Mouse (Mus musculus) kidney, postnatal 0 days (tissue): Measurements from ENCODE around the gene Zfp612. TPM values are rescaled to one million over a fixed set of nuclear protein-coding genes. Genes with fewer than 3 reads are reported as not detected.
A peak's percentile ranks its signal among the peaks of the same experiment; 100 is the strongest.

Source experiments
- ATAC-seq: fragments of 200-750 bp; cut with Nextera tagmentation; replicated peaks from 2 replicates; pipeline ENCODE4 v1.8.0; 2017; ENCODE audit warnings: low read depth, moderate number of reproducible peaks, moderate TSS enrichment, moderate library complexity; ENCODE audit not compliant: low FRiP score
- DNase-seq: peaks from one replicate; pipeline ENCODE4 v3.0.0-alpha.2; 2016; ENCODE audit warnings: low spot score
- H3K27ac ChIP-seq: fragments of 300-500 bp; sonication (generic); 2 replicates; pipeline ENCODE4 v1.5.1; 2014; ENCODE audit warnings: mild to moderate bottlenecking
- H3K27me3 ChIP-seq: fragments of 300-500 bp; sonication (generic); 2 replicates; pipeline ENCODE4 v1.6.1; 2014; ENCODE audit warnings: low read length, mixed read lengths; ENCODE audit not compliant: insufficient read depth
- H3K36me3 ChIP-seq: fragments of 300-500 bp; sonication (generic); 2 replicates; pipeline ENCODE4 v1.6.1; 2014; ENCODE audit warnings: low read length, mixed read lengths; ENCODE audit not compliant: insufficient read depth
- H3K4me1 ChIP-seq: fragments of 300-500 bp; sonication (generic); replicated peaks from 2 replicates; pipeline ENCODE4 v1.6.1; 2014; ENCODE audit warnings: antibody characterized with exemption, low read length, mixed read lengths; ENCODE audit not compliant: insufficient read depth
- H3K4me2 ChIP-seq: fragments of 300-500 bp; sonication (generic); 2 replicates; pipeline ENCODE4 v1.6.1; 2014; ENCODE audit warnings: mild to moderate bottlenecking, low read length, moderate library complexity, mixed read lengths
- H3K4me3 ChIP-seq: fragments of 300-500 bp; sonication (generic); replicated peaks from 2 replicates; pipeline ENCODE4 v1.5.1; 2014; ENCODE audit warnings: low read depth, low read length
- H3K9ac ChIP-seq: fragments of 300-500 bp; sonication (generic); 2 replicates; pipeline ENCODE4 v1.6.1; 2014; ENCODE audit warnings: low read depth, low read length
- H3K9me3 ChIP-seq: fragments of 300-500 bp; sonication (generic); replicated peaks from 2 replicates; pipeline ENCODE4 v1.6.1; 2016; ENCODE audit warnings: low read length, inconsistent platforms, mixed read lengths
- CTCF ChIP-seq: IDR thresholded peaks from 2 replicates; pipeline ENCODE4 v1.5.1; 2016; ENCODE audit warnings: antibody characterized with exemption, low read depth, mild to moderate bottlenecking, moderate library complexity
- WGBS: fragments of 180-500 bp; shearing (Covaris S2); extraction: QIAGEN DNeasy Blood & Tissue Kit; methylation state at CpG from one replicate; pipeline ENCODE4 v1.1.7; 2014; 5-methylcytosine and 5-hydroxymethylcytosine counted together
- polyA plus RNA-seq: library from polyadenylated mRNA; unstranded; fragments of >200 nt; fragmentation: Nextera tagmentation; extraction: Ambion mirVana; gene quantifications from 2 replicates; pipeline ENCODE4 v1.2.1, GENCODE M21; 2015

The Zfp612 gene
- polyA plus RNA-seq, 1 experiment from 2014 or later, result 5.1 TPM

DNA sequence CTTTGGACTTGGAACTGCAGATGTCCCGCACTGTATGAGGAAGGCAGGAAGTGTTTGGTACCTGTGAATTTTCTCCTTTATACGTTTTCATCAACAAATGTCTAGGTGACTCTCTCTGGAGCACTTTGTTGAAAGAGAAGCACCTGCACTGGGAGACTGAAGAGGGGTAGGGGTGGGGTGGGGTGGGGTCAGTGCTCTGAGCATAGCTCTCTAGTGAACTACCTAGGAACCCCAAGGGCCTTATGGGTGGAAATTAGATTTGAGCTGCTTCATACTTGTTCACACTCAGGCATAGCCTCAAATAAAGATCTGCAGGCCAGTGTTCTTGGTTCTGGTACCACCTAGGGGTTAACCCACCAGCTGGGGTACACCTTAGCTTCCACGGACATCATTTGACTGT is 23.1 kb downstream of the Zfp612 start, which contains the start of gene Gm17720:
Gene Gm17720 (minus strand): TSS at position 101 of the 400 bp plus-strand sequence.
- H3K9me3 ChIP-seq, result no peaks in the 10 kb centered on the region
- no peaks in the 10 kb centered on the region for H3K27me3 ChIP-seq
- H3K36me3 ChIP-seq, result no peaks in the 10 kb centered on the region
- WGBS, result 92% methylated on average over 3 of the region's 3 CpGs
- no peak within 1 kb of the TSS for H3K27ac ChIP-seq
- H3K4me2 ChIP-seq, result no peak within 1 kb of the TSS
- no peak for DNase-seq
- H3K9ac ChIP-seq, result no peak within 1 kb of the TSS
- no peak for ATAC-seq
- TF ChIP-seq CTCF, result peak; percentile 4; the same call in 1 of the 2 replicates
- H3K4me1 ChIP-seq, result no peaks in the 10 kb centered on the region
- no peak within 1 kb of the TSS for H3K4me3 ChIP-seq

GRCm38 (mm10) chr8:110119715-110120114 is 40.2 kb downstream of the Zfp612 start:
- DNase-seq (peak; percentile 40), ATAC-seq (no peak)
- Histone ChIP-seq H3K27ac (no peak overlapping the region), H3K27me3 (no peaks in the 10 kb centered on the region), H3K4me2 (no peak overlapping the region), H3K4me3 (no peak overlapping the region), H3K9me3 (no peaks in the 10 kb centered on the region), H3K9ac (no peak overlapping the region), H3K4me1 (no peaks in the 10 kb centered on the region), H3K36me3 (no peaks in the 10 kb centered on the region)
- TF ChIP-seq CTCF, result peak; percentile 57
- WGBS, result 47% methylated on average over 6 of the region's 6 CpGs

- ATAC-seq (no peak; the same call in 1 of the 2 replicates), DNase-seq (peak; percentile 89)
- Histone ChIP-seq H3K27me3 (no peaks in the 10 kb centered on the region), H3K4me1 (no peaks in the 10 kb centered on the region), H3K9ac (no peak overlapping the region), H3K9me3 (no peaks in the 10 kb centered on the region), H3K4me2 (no peak overlapping the region), H3K27ac (no peak overlapping the region), H3K36me3 (no peaks in the 10 kb centered on the region), H3K4me3 (no peak overlapping the region)
- TF ChIP-seq CTCF, result peak; percentile 86
- WGBS, result 13% methylated on average over 13 of the region's 13 CpGs
Measured at GRCm38 (mm10) chr8:110130537-110130936, 51.0 kb downstream of the Zfp612 start.

DNA sequence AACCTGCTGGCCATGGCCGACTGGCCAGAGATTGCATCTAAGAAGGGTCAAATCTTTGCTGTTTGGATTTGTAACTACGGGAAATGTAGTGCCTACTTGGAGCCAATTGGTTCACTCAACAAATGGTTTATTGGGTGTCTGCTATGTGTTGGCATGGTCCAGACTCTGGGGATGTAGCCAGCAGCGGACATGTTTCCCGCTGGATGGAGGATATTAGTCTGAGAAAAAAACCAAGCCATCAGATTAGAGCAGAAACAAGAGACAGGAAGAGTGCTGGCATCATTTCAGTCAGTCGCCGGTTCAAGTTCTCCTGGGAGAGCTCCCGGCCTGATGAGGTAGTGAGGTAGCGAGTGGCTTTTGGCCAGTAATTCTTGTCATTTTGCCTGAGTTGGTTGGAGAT is 54.7 kb downstream of the Zfp612 start:
- DNase-seq (no peak), ATAC-seq (no peak)
- H3K27ac ChIP-seq, result no peak overlapping the region
- no peak for TF ChIP-seq CTCF
- no peak overlapping the region for H3K4me2 ChIP-seq
- WGBS, result 83% methylated on average over 8 of the region's 8 CpGs
- no peaks in the 10 kb centered on the region for H3K36me3 ChIP-seq
- H3K4me1 ChIP-seq, result no peaks in the 10 kb centered on the region
- no peak overlapping the region for H3K9ac ChIP-seq
- no peaks in the 10 kb centered on the region for H3K9me3 ChIP-seq
- no peaks in the 10 kb centered on the region for H3K27me3 ChIP-seq
- no peak overlapping the region for H3K4me3 ChIP-seq

- Histone ChIP-seq H3K9ac (no peak overlapping the region), H3K4me2 (no peak overlapping the region), H3K36me3 (no peaks in the 10 kb centered on the region), H3K27me3 (no peaks in the 10 kb centered on the region), H3K27ac (no peak overlapping the region), H3K4me3 (no peak overlapping the region), H3K9me3 (no peaks in the 10 kb centered on the region), H3K4me1 (no peaks in the 10 kb centered on the region)
- DNase-seq, result no peak
- ATAC-seq, result no peak
- no peak for TF ChIP-seq CTCF
- 82% methylated on average over 7 of the region's 7 CpGs for WGBS
Measured at GRCm38 (mm10) chr8:110135515-110135914, 56.0 kb downstream of the Zfp612 start.

GRCm38 (mm10) chr8:110140156-110140555 is 60.6 kb downstream of the Zfp612 start:
- DNase-seq, result no peak
- H3K27ac ChIP-seq, result no peak overlapping the region
- H3K4me3 ChIP-seq, result no peak overlapping the region
- H3K27me3 ChIP-seq, result no peaks in the 10 kb centered on the region
- H3K9me3 ChIP-seq, result no peaks in the 10 kb centered on the region
- no peak overlapping the region for H3K9ac ChIP-seq
- no peak for TF ChIP-seq CTCF
- 73% methylated on average over 3 of the region's 3 CpGs for WGBS
- no peak for ATAC-seq
- no peaks in the 10 kb centered on the region for H3K36me3 ChIP-seq
- no peaks in the 10 kb centered on the region for H3K4me1 ChIP-seq
- H3K4me2 ChIP-seq, result no peak overlapping the region

DNA sequence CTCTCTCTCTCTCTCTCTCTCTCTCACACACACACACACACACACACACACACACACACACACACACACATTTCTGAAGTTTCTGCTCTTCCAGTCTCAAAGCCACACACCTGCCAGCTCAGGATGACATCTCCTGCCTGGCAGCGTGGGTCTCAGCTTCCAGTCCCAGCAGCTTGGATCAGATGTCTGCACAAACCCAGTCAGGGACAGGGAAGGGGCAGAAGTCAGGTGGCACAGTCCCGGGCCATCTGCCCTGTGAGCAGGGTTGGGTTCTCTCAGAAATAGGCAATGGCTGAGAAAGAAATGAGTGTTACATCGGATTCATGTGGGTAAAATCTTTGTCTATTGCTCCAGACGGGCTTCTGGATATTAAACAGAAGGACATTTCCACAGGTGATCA is 61.2 kb downstream of the Zfp612 start:
- Histone ChIP-seq H3K4me3 (no peak overlapping the region), H3K27ac (no peak overlapping the region), H3K9ac (no peak overlapping the region), H3K4me1 (no peaks in the 10 kb centered on the region), H3K27me3 (no peaks in the 10 kb centered on the region), H3K4me2 (no peak overlapping the region), H3K36me3 (no peaks in the 10 kb centered on the region), H3K9me3 (no peaks in the 10 kb centered on the region)
- WGBS, result 46% methylated on average over 4 of the region's 4 CpGs
- ATAC-seq, result no peak
- no peak for TF ChIP-seq CTCF
- DNase-seq, result no peak

Other genes starting within 250 kb of the Zfp612 start
- 1.6 and 1.8 TPM in 2 replicates for gene Phlpp2, start 211.2 kb upstream of the Zfp612 start, polyA plus RNA-seq
- 8.2 and 8.4 TPM in 2 replicates for gene Marveld3, start 117.5 kb upstream of the Zfp612 start, polyA plus RNA-seq
- not detected in 2 replicates for gene Tat, start 89.3 kb upstream of the Zfp612 start, polyA plus RNA-seq
- 0.14 TPM in 1 of 2 replicates, not detected in the other for gene Chst4, start 40.0 kb upstream of the Zfp612 start, polyA plus RNA-seq
- not detected in 2 replicates for gene Gm21964, start 21.5 kb downstream of the Zfp612 start, polyA plus RNA-seq
- not detected in 2 replicates for gene Gm17720, start 23.0 kb downstream of the Zfp612 start, polyA plus RNA-seq
- gene Calb2, start 88.5 kb downstream of the Zfp612 start, polyA plus RNA-seq, result not detected in 2 replicates
- gene Cmtr2, start 135.9 kb downstream of the Zfp612 start, polyA plus RNA-seq, result 8.0 and 9.2 TPM in 2 replicates
- 0.03 TPM in 1 of 2 replicates, not detected in the other for gene Hydin, start 187.2 kb downstream of the Zfp612 start, polyA plus RNA-seq